Mouse (Mus musculus): Measurements from ENCODE around the gene Ppp3ca.

Gene Ppp3ca

DNA sequence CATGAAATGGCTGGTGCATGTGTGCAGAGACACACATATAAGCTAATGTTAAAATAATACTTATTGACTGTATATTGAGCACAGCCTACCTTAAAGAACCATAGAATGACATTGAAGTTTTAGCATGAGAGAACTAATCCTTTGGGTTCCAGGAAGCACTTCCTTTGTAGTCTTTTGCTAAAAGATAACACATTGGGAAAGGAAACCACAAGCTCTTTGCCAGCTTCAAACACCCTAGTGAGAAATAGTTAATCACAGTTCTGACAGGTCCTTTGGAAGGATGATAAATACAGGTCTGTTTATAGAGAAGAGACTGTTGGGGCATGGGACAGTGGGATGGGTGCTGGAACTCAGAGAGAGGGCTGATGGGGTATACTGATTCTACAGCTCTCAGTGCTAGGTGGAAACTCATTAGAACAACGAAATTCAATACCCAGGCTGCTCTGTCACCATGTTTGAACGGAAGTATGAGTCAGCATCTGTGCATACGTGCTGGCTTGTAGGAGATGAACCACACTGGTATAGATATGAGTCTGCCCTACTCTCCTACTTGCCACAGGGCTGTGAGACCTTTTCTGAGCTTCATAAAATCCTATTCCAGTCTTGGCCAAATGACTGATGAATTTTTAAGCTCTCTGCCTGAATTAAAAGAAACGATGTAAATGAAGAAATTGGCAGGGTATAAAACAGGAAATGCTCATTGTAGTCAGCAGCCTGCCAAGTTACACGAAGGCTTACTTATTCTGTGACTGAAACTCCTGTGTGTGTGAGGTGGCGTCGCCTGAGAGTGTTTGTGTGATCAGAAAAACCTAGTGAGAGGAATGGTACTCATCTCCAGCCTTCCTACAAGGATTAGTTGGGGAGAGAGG is 271.0 kb downstream of the Ppp3ca start:
- no peak for DNase-seq

- no peak for DNase-seq
These were observed 271.6 kb downstream of the Ppp3ca start for GRCm38 (mm10) chr3:136941602-136941926.

DNA sequence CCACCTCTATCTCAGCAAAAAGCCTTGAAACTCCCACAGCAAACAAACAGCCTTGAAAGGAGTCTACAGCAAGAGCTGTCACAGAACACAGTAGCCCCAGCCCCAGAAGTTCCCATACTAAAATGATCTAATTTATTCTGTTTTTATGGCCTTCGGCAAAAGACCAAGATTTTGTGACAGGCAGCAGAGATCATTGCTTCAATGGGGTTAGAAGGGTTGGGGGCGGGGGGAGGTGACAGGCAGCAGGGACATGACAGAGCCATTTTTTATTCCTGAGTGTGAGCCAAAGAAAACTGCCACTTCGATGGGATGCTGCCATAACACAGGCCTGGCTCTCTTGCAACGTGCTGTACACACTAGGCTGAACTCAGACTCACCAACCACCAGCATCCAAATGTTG is 275.6 kb downstream of the Ppp3ca start:
- no peak for DNase-seq

DNA sequence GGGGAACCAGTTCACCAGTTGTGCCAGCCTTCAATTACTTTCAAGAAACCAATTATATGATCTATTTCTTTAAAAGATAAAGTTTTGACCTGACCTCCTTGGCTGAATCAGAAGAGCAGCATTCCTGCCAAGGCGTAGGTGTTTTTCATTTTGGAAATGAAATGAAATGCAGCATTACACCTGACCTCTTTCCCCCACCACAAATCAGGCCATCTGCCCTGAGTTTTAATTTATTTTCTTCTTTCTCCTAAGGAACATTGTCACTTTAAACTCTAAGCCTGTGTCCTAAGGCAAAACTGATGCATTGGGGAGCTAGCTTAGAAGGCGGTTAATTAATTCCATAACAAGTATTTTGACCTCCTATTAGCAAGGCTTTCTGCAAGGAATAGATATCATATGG is 276.7 kb downstream of the Ppp3ca start:
- no peak for DNase-seq

DNA sequence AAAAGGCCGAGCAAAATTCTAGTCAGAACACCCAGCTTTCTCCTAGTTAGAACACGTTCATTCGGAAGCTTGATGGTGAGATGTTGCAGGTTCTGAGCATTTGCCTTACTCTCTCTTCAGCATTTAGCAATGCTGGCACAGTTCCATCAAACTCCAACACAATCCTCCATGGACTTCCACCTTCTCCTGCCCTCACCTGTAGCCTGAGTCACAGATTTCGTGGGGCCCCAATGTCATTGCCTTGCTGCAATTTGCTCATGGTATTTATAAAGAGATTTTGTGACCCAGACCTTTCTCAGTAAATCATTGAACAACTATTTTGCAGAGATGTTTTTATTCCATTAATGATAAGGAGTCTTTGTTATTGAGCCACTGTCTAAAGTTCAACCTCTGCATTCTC is 278.2 kb downstream of the Ppp3ca start:
- no peak for DNase-seq

DNA sequence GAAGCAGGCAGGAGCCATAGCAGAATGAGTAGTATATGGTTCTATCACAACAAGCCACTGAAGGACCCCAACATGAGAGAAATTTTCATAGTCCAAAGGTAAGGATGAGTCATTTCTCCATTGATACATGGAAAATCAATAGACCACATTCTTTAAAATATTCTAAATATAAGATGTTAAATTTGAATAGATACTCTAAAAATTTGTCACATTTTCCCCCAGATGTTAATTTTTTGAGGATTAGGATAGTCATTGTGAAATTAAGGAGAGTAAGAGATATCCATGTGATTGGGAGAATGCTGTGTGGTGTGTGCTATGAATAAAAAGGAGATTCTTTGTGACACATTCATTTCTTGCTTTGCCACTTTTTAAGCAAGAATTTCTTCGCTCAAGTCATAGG is 281.9 kb downstream of the Ppp3ca start:
- no peak for DNase-seq

- DNase-seq, result no peak
These were observed 282.9 kb downstream of the Ppp3ca start for GRCm38 (mm10) chr3:136952822-136953221.

DNA sequence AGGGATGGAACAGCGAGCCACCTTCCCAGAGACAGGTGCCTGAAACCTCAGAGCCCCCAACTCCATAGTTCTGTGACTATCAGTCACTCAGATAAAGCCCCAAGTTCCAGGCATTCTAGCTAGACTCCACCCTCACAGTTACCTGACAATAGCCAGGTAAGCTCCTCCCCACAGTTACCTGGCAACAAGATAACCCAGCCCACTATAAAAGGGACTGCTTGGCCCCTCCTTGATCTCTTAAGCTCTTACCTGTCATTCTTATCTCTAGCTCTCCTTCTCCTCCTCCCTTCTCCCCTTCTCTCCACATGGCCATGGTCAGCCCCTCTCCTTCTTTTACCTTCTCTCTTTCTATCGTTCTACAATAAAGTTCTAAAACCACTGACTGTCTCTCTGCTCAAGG is 285.1 kb downstream of the Ppp3ca start:
- DNase-seq, result no peak

- no peak for DNase-seq
These were observed 290.4 kb downstream of the Ppp3ca start for GRCm38 (mm10) chr3:136960314-136960713.

GRCm38 (mm10) chr3:136966786-136967185 is 296.9 kb downstream of the Ppp3ca start:
- no peak for DNase-seq

- DNase-seq, result peak; percentile 37
These were observed 297.6 kb downstream of the Ppp3ca start for GRCm38 (mm10) chr3:136967510-136967909.

GRCm38 (mm10) chr3:136969796-136970195 is 299.9 kb downstream of the Ppp3ca start:
- DNase-seq, result peak; percentile 24

DNA sequence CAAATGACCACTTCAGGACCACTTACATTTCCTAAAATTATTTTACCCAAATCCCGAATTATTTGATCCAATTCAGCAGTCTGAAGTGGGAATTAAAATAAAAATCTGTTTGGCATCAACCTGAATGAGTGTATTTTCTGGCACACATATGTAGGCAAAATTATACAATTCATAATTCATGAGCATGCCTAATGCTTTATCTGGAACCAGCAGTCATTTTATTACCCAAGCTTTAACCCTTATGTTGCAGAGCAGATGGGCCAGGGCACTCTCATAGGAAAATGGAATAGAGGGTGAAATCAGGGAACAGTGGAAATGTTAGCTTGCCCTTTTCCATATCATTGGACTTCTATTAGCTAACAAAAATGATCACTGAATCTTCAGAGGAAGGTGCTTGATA is 307.9 kb downstream of the Ppp3ca start:
- DNase-seq, result no peak

DNA sequence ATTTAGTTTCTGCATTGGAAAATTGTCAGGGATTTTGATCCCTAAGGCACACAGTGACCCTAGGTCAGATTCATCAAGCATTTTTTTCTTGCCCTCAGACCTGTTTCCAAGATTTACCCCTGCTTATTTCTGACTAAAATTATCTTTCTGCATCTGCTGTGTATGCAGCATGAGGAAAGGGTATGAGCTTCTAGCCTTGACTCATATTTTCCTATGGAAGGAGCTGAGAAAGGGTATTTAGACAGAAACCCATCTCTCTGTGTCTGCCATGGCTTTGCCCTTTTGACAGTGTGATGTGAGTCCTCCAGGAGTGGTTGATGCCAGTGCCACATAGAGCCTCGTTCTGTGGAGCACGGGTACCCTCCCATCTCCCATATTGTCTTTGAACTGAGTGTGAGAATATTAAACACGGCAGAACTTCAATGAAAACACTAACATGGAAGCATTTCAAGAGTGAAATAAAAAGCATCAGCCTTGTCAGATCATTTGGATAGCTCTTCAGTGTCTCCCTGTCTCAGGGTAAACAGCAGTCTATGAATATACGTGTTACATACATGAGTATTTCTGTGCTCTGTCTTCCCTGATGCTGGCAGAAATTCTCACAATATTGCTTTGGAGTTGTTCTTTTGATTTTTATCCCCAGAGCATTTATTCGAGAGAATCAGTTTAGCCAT is 311.1 kb downstream of the Ppp3ca start:
- no peak for DNase-seq

DNA sequence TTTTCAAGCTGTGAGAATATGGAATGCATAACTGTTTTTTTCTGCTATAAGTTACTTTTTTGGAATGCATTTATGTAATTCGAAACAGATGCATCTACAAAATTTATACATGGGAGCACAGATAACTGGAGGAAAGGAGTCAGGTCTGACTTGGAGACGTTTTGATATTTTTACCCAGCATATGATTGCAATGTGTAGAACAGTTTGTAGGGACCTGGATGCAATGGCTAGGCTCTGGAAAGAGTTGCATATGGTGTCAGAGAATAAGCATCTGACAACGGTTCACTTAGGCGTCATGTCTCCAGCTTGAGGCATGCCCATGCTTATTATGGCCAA is 311.6 kb downstream of the Ppp3ca start:
- no peak for DNase-seq

GRCm38 (mm10) chr3:136982021-136982420 is 312.1 kb downstream of the Ppp3ca start:
- no peak for DNase-seq

GRCm38 (mm10) chr3:136986096-136986881 is 316.4 kb downstream of the Ppp3ca start:
- DNase-seq, result no peak
